Mouse (Mus musculus) ES-Bruce4 (cell line): Measurements from ENCODE around the gene Tmco4.

ENCODE experiments used
- CTCF ChIP-seq: IDR thresholded peaks from one replicate; pipeline ENCODE4 v1.8.1; 2011; ENCODE audit warnings: low read depth, low read length
- EP300 ChIP-seq: IDR thresholded peaks from 2 replicates; pipeline ENCODE4 v1.6.1; 2011; ENCODE audit warnings: low read depth, low read length; ENCODE audit not compliant: insufficient read depth

DNA sequence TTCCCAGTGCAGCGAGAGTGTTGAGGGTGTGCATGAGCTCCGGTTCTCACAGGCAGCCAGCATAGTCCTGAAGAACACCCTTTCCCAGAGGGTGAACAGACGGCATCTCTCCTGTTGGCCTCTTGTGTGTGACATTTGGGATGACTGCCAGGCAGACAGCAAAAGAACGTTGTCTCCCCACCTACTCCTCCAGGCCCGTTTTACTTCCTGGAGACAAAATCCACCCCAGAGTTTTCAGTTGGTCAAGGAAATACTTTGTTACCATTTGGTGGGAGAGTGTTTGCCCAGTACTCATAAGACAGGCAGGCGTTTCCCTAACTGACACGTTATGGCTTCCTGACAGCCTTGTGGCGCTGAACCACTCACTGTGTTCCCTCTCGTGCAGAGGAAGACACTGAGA is 3.0 kb upstream of the Tmco4 start:
- TF ChIP-seq EP300 (no peak), CTCF (no peak)
